Mouse (Mus musculus): Measurements from ENCODE around the gene Astn2.

GRCm38 (mm10) chr4:65770952-65771351, 633.5 kb downstream of the Astn2 start:
- TF ChIP-seq POLR2A (IDR thresholded peaks at IDR 0.05; ENCODE audit: insufficient read depth, low read depth, low read length) (no peak), CTCF (IDR thresholded peaks at IDR 0.05; ENCODE audit: insufficient read depth, low read depth, low read length) (no peak)
